Mouse (Mus musculus) spleen, adult 2 months (tissue): ENCODE data around the gene Cd300lg. TPM values are rescaled to one million over a fixed set of nuclear protein-coding genes. Genes with fewer than 3 reads are reported as not detected.

Experiments used
- DNase-seq, 2 experiments: peaks; one replicate each; pipeline versions ENCODE4 v3.0.0 to v3.0.0-alpha.2; 2012 to 2021; ENCODE audit warnings: low spot score in 2 of 2, low read depth in 1 of 2
- H3K27ac ChIP-seq: fragments of 200-500 bp; 2 replicates; pipeline ENCODE4 v1.5.1; 2012; ENCODE audit warnings: low read length, inconsistent platforms; ENCODE audit not compliant: insufficient read depth
- H3K27me3 ChIP-seq: fragments of 200-500 bp; 2 replicates; pipeline ENCODE4 v1.6.1; 2012; ENCODE audit warnings: mild to moderate bottlenecking, moderate library complexity, low read length, inconsistent platforms; ENCODE audit not compliant: control insufficient read depth, insufficient read depth
- H3K36me3 ChIP-seq: fragments of 200-500 bp; 2 replicates; pipeline ENCODE4 v1.6.1; 2012; ENCODE audit warnings: mild to moderate bottlenecking, low read length, inconsistent platforms; ENCODE audit not compliant: control insufficient read depth, insufficient read depth
- H3K4me1 ChIP-seq: fragments of 200-500 bp; 2 replicates; pipeline ENCODE4 v1.6.1; 2011; ENCODE audit warnings: inconsistent platforms; ENCODE audit not compliant: control insufficient read depth, insufficient read depth, insufficient read length
- H3K4me3 ChIP-seq: fragments of 200-500 bp; 2 replicates; pipeline ENCODE4 v1.5.1; 2011; ENCODE audit warnings: mild to moderate bottlenecking, inconsistent platforms; ENCODE audit not compliant: insufficient read depth, insufficient read length; ENCODE audit errors: extremely low read depth
- CTCF ChIP-seq: fragments of 200-500 bp; IDR thresholded peaks from 2 replicates; pipeline ENCODE4 v1.5.1; 2011; ENCODE audit warnings: mild to moderate bottlenecking, inconsistent platforms; ENCODE audit not compliant: insufficient read depth, insufficient read length, insufficient replicate concordance; ENCODE audit errors: extremely low read depth
- POLR2A ChIP-seq: fragments of 200-500 bp; IDR thresholded peaks from 2 replicates; pipeline ENCODE4 v1.6.1; 2011; ENCODE audit warnings: low read depth, low read length, inconsistent platforms
- WGBS: fragments of 180-500 bp; shearing (Covaris S2); methylation state at CpG from one replicate; pipeline ENCODE4 v1.1.7; 2018; 5-methylcytosine and 5-hydroxymethylcytosine counted together
- polyA plus RNA-seq: library from polyadenylated mRNA; depleted of rRNA; stranded (reverse); fragments of >200 nt; gene quantifications from 2 replicates; pipeline ENCODE4 v1.2.3, GENCODE M21; 2012

Gene Cd300lg
- polyA plus RNA-seq, 1 experiment = 12.8 TPM

DNA sequence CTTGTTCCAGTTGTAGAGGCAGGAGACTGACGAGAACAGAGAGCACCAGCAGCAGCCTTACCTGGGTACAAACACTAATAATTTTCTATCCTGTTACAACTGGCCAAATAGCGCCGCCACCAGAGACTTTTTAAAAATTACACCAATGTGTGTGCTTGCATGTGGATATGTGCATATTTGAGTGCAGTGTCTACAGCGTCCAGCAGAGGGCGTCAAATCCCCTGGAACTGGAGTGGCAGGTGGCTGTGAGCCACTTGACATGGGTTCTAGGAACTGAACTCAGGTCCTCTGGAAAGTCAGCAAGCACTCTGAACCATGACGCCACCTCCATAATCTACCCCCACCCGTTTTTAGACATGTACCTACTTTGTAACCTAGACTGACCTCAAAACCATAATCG is 37.1 kb upstream of the Cd300lg start:
- no peaks in the 10 kb centered on the region for H3K36me3 ChIP-seq
- no peak overlapping the region for H3K4me3 ChIP-seq
- H3K4me1 ChIP-seq = no peaks in the 10 kb centered on the region
- H3K27ac ChIP-seq = no peak overlapping the region
- DNase-seq = no peak
- TF ChIP-seq CTCF = no peak
- TF ChIP-seq POLR2A = no peak
- no peaks in the 10 kb centered on the region for H3K27me3 ChIP-seq
- 94% methylated on average over 8 of the region's 8 CpGs for WGBS

DNA sequence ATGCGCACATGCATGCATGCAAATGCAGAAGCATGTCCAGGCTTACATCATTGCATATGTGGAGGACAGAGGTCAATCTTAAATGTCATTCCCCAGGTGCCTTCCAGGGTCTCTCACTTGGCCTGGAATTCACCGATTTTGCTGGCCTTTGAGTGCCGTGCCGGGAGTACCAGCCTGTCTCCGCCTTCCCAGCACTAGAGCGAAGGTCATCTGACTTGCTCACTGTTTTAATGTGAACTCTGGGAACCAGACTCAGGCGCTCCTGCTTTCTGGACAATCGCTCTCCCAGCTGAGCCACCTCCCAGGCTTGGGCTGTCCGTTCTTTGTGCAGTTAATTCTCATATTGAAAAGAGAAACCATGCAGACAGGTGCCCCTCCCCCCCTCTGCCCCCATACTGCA is 35.0 kb upstream of the Cd300lg start:
- H3K27ac ChIP-seq = no peak overlapping the region
- no peaks in the 10 kb centered on the region for H3K27me3 ChIP-seq
- WGBS = 90% methylated on average over 9 of the region's 9 CpGs

DNA sequence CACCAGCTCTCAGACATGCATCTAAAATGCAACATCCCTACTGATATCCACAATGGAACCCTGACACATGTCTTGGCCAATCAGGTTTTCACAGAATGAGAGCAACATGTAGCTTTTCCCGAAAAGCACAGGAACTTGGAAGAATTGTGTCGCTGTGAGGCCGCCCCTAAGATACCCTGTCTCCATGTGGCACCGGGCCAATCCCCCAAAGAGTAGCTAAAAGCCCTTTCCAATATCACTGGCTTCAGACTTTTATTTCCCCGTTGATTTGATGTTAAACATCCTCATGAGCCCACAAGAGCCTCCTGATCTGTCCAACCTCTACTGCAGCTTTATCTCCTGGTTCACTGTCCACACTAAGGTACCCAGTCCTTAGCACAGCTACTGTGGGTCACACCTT is 34.6 kb upstream of the Cd300lg start:
- WGBS = 88% methylated on average over 5 of the region's 5 CpGs
- no peaks in the 10 kb centered on the region for H3K27me3 ChIP-seq

More for the DNA sequence above, 35.0 kb upstream of the Cd300lg start:
- Histone ChIP-seq H3K4me3 (no peak overlapping the region), H3K4me1 (no peaks in the 10 kb centered on the region), H3K36me3 (no peaks in the 10 kb centered on the region)
- DNase-seq = no peak
- no peak for TF ChIP-seq CTCF
- no peak for TF ChIP-seq POLR2A

DNA sequence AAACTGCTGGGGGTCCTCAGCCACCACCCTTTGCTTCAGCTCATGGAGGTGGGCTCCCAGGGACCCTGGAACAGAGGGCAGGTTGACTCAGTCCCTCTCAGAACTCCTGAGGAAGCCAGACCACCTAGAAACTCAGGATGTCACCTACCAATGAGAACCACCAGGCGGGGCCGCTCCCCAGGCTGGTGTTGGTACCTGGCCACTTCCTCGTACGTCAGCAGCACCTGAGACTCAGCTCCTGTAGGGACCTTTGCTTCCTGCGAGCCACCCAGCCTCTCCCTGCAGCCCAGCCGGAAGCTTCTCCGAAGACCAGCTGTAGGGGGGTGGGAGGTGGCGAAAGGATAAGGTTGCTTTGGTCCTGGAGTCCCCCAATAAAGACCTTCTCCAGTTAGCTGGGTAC is 32.9 kb upstream of the Cd300lg start:
- 85% methylated on average over 8 of the region's 8 CpGs for WGBS
- TF ChIP-seq POLR2A (no peak), CTCF (no peak)
- H3K27me3 ChIP-seq = no peaks in the 10 kb centered on the region

More for the DNA sequence above, 34.6 kb upstream of the Cd300lg start:
- Histone ChIP-seq H3K36me3 (no peaks in the 10 kb centered on the region), H3K4me3 (no peak overlapping the region), H3K27ac (no peak overlapping the region), H3K4me1 (no peaks in the 10 kb centered on the region)
- TF ChIP-seq CTCF (no peak), POLR2A (no peak)
- no peak for DNase-seq

GRCm38 (mm10) chr11:102008954-102009637 is 32.2 kb upstream of the Cd300lg start:
- DNase-seq = no peak
- no peak for TF ChIP-seq POLR2A
- TF ChIP-seq CTCF = no peak
- Histone ChIP-seq H3K4me3 (no peak overlapping the region), H3K27me3 (no peaks in the 10 kb centered on the region), H3K27ac (no peak overlapping the region), H3K36me3 (no peaks in the 10 kb centered on the region), H3K4me1 (no peaks in the 10 kb centered on the region)
- 62% methylated on average over 15 of the region's 15 CpGs for WGBS

More for the DNA sequence above, 32.9 kb upstream of the Cd300lg start:
- DNase-seq = no peak
- Histone ChIP-seq H3K36me3 (no peaks in the 10 kb centered on the region), H3K4me1 (no peaks in the 10 kb centered on the region), H3K4me3 (no peak overlapping the region), H3K27ac (no peak overlapping the region)

DNA sequence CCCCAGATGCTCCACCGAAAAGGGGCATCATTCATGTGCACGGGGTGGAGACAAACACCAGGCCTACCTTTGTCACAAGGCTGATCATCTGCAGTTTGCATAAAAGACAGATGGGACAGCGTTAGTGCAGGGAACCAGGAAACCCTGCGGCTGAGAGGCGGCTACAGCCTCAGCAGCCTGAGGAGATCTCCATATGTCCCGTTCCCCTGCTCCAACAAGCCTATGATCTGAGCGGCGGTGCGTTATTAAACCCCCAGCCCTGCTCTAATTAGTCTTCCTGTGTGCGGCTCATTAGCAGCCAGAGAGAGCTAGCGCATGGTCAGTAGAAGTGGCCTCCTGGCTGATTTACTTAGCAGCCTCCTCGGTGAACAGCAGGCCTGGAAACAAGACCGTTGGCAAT is 31.2 kb upstream of the Cd300lg start:
- DNase-seq = no peak
- TF ChIP-seq CTCF (no peak), POLR2A (no peak)
- H3K36me3 ChIP-seq = no peaks in the 10 kb centered on the region
- no peaks in the 10 kb centered on the region for H3K27me3 ChIP-seq
- 90% methylated on average over 13 of the region's 13 CpGs for WGBS
- no peak overlapping the region for H3K27ac ChIP-seq
- no peaks in the 10 kb centered on the region for H3K4me1 ChIP-seq
- H3K4me3 ChIP-seq = no peak overlapping the region

DNA sequence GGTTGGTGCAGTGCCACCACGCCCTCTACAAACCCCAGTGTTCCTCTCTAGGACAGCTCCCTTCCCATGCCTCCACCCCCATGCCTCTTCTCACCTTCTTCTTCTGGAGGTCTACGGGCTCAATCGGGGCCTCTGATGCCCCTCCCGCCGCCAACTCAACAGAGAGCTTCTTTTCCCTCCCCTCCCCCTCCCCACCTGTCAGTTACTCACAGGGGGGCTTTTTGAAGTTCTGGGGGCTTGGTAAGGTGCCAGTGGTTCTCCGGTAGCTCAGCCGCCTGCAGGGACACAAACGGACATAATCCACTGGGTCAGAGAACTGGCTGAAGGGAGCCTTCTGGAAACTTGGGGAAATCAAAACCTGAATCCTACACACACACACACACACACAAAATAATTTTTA is 29.8 kb upstream of the Cd300lg start:
- DNase-seq = no peak
- TF ChIP-seq POLR2A (no peak), CTCF (no peak)
- H3K27ac ChIP-seq = no peak overlapping the region
- H3K4me1 ChIP-seq = peaks cover 4% of the 10 kb centered on the region; the same call in 1 of the 2 replicates
- WGBS = 84% methylated on average over 8 of the region's 8 CpGs
- H3K27me3 ChIP-seq = no peaks in the 10 kb centered on the region
- H3K4me3 ChIP-seq = no peak overlapping the region
- no peaks in the 10 kb centered on the region for H3K36me3 ChIP-seq
